Mouse (Mus musculus) midbrain, embryonic 13.5 days (tissue): ENCODE measurements around the gene Rnls. TPM values are rescaled to one million over a fixed set of nuclear protein-coding genes. Genes with fewer than 3 reads are reported as not detected.
A peak's percentile ranks its signal among the peaks of the same experiment; 100 is the strongest.
"Not testable (repeated sequence)": the region's sequence is repeated elsewhere in the genome, so short reads cannot be mapped to it uniquely, and the experiment has no call there.

Source experiments
- ATAC-seq: fragments of 200-750 bp; cut with Nextera tagmentation; 2 replicates; pipeline ENCODE4 v1.8.0; 2017; ENCODE audit warnings: mild to moderate bottlenecking, moderate TSS enrichment, moderate library complexity
- H3K27ac ChIP-seq: fragments of 300-500 bp; sonication (generic); 2 replicates; pipeline ENCODE4 v1.5.1; 2015; ENCODE audit warnings: inconsistent platforms, mild to moderate bottlenecking, moderate library complexity
- H3K27me3 ChIP-seq: fragments of 300-500 bp; sonication (generic); 2 replicates; pipeline ENCODE4 v1.6.1; 2015; ENCODE audit warnings: mild to moderate bottlenecking, inconsistent platforms
- H3K36me3 ChIP-seq: fragments of 300-500 bp; sonication (generic); 2 replicates; pipeline ENCODE4 v1.6.1; 2015; ENCODE audit warnings: mild to moderate bottlenecking, inconsistent platforms
- H3K4me1 ChIP-seq: fragments of 300-500 bp; sonication (generic); replicated peaks from 2 replicates; pipeline ENCODE4 v1.6.1; 2015; ENCODE audit warnings: inconsistent platforms
- H3K4me2 ChIP-seq: fragments of 300-500 bp; sonication (generic); replicated peaks from 2 replicates; pipeline ENCODE4 v1.6.1; 2015; ENCODE audit warnings: moderate library complexity, mild to moderate bottlenecking, inconsistent platforms
- H3K4me3 ChIP-seq: fragments of 300-500 bp; sonication (generic); replicated peaks from 2 replicates; pipeline ENCODE4 v1.5.1; 2015; ENCODE audit warnings: mild to moderate bottlenecking, inconsistent platforms
- H3K9ac ChIP-seq: fragments of 300-500 bp; sonication (generic); replicated peaks from 2 replicates; pipeline ENCODE4 v1.6.1; 2015; ENCODE audit warnings: mild to moderate bottlenecking, inconsistent platforms
- H3K9me3 ChIP-seq: fragments of 300-500 bp; sonication (generic); 2 replicates; pipeline ENCODE4 v1.6.1; 2016; ENCODE audit warnings: mild to moderate bottlenecking, inconsistent platforms
- WGBS: fragments of 180-500 bp; shearing (Covaris S2); methylation state at CpG from one replicate; pipeline ENCODE4 v1.1.7; 2015; 5-methylcytosine and 5-hydroxymethylcytosine counted together
- polyA plus RNA-seq: library from polyadenylated mRNA; unstranded; fragments of >200 nt; fragmentation: Nextera tagmentation; extraction: Ambion mirVana; gene quantifications from 2 replicates; pipeline ENCODE4 v1.2.1, GENCODE M21; 2015

Rnls gene
- 10.2 and 11.0 TPM in 2 replicates for polyA plus RNA-seq

GRCm38 (mm10) chr19:33391651-33392382 is at the start of gene Rnls:
TSS of gene Rnls (minus strand) at chr19:33392295.
- peak within 1 kb of the TSS; percentile 68 for H3K4me2 ChIP-seq
- H3K4me1 ChIP-seq = no peaks in the 10 kb centered on the region
- H3K9ac ChIP-seq = peak within 1 kb of the TSS; percentile 87
- no peaks in the 10 kb centered on the region for H3K27me3 ChIP-seq
- ATAC-seq = peak; percentile 99
- whole genome bisulfite sequencing = under 1% methylated on average over 48 of the region's 48 CpGs
- H3K4me3 ChIP-seq = peak within 1 kb of the TSS; percentile 65
- peak within 1 kb of the TSS; percentile 94 for H3K27ac ChIP-seq
- H3K9me3 ChIP-seq = no peaks in the 10 kb centered on the region
- 0 out of 2 replicates have a peak, but pooled peaks cover 3% of the 10 kb centered on the region for H3K36me3 ChIP-seq

- WGBS = 54% methylated on average over 2 of the region's 2 CpGs
- Histone ChIP-seq H3K27me3 (no peaks in the 10 kb centered on the region), H3K4me2 (no peak overlapping the region), H3K36me3 (no peaks in the 10 kb centered on the region), H3K9me3 (no peaks in the 10 kb centered on the region), H3K9ac (no peak overlapping the region), H3K27ac (no peak overlapping the region), H3K4me3 (no peak overlapping the region), H3K4me1 (no peaks in the 10 kb centered on the region)
- no peak for ATAC-seq
Measured at GRCm38 (mm10) chr19:33429457-33429856, 37.4 kb upstream of the Rnls start.

- H3K4me3 ChIP-seq, H3K4me1 ChIP-seq, ATAC-seq, H3K9ac ChIP-seq, H3K36me3 ChIP-seq, H3K4me2 ChIP-seq, H3K27ac ChIP-seq, H3K9me3 ChIP-seq, H3K27me3 ChIP-seq: not testable (repeated sequence)
- 87% methylated on average over 9 of the region's 9 CpGs for WGBS
Measured at GRCm38 (mm10) chr19:33419368-33419767, 27.3 kb upstream of the Rnls start.

- no peaks in the 10 kb centered on the region for H3K36me3 ChIP-seq
- H3K27me3 ChIP-seq = no peaks in the 10 kb centered on the region
- ATAC-seq = 0 out of 2 replicates have a peak, but pooled peaks have one; percentile 45
- H3K4me2 ChIP-seq = no peak overlapping the region
- H3K4me3 ChIP-seq = no peak overlapping the region
- H3K27ac ChIP-seq = no peak overlapping the region
- no peak overlapping the region for H3K9ac ChIP-seq
- 80% methylated on average over 2 of the region's 2 CpGs for WGBS
- H3K9me3 ChIP-seq = no peaks in the 10 kb centered on the region
- no peaks in the 10 kb centered on the region for H3K4me1 ChIP-seq
Measured at GRCm38 (mm10) chr19:33380825-33381224, 11.3 kb downstream of the Rnls start.

GRCm38 (mm10) chr19:33380386-33380785 is 11.7 kb downstream of the Rnls start:
- ATAC-seq = peak; percentile 70
- WGBS = 11% methylated on average over 3 of the region's 3 CpGs
- Histone ChIP-seq H3K27ac (no peak overlapping the region), H3K36me3 (no peaks in the 10 kb centered on the region), H3K4me2 (no peak overlapping the region), H3K27me3 (no peaks in the 10 kb centered on the region), H3K9me3 (no peaks in the 10 kb centered on the region), H3K4me3 (no peak overlapping the region), H3K9ac (no peak overlapping the region), H3K4me1 (no peaks in the 10 kb centered on the region)

GRCm38 (mm10) chr19:33368808-33369207 is 23.3 kb downstream of the Rnls start:
- WGBS = 81% methylated on average over 2 of the region's 2 CpGs
- no peak overlapping the region for H3K9ac ChIP-seq
- no peak overlapping the region for H3K27ac ChIP-seq
- no peaks in the 10 kb centered on the region for H3K9me3 ChIP-seq
- H3K4me3 ChIP-seq = no peak overlapping the region
- H3K27me3 ChIP-seq = no peaks in the 10 kb centered on the region
- no peak overlapping the region for H3K4me2 ChIP-seq
- ATAC-seq = no peak
- H3K4me1 ChIP-seq = no peaks in the 10 kb centered on the region
- H3K36me3 ChIP-seq = no peaks in the 10 kb centered on the region

GRCm38 (mm10) chr19:33366661-33367060 is 25.4 kb downstream of the Rnls start:
- H3K4me1 ChIP-seq = no peaks in the 10 kb centered on the region
- no peak overlapping the region for H3K4me3 ChIP-seq
- WGBS = 9% methylated on average over 3 of the region's 3 CpGs
- no peak overlapping the region for H3K9ac ChIP-seq
- H3K4me2 ChIP-seq = no peak overlapping the region
- ATAC-seq = peak; percentile 90
- no peak overlapping the region for H3K27ac ChIP-seq
- H3K36me3 ChIP-seq = no peaks in the 10 kb centered on the region
- H3K9me3 ChIP-seq = no peaks in the 10 kb centered on the region
- H3K27me3 ChIP-seq = no peaks in the 10 kb centered on the region

- no peak overlapping the region for H3K4me2 ChIP-seq
- H3K9ac ChIP-seq = no peak overlapping the region
- H3K36me3 ChIP-seq = no peaks in the 10 kb centered on the region
- 45% methylated on average over 3 of the region's 3 CpGs for WGBS
- H3K27me3 ChIP-seq = no peaks in the 10 kb centered on the region
- H3K4me3 ChIP-seq = no peak overlapping the region
- no peaks in the 10 kb centered on the region for H3K4me1 ChIP-seq
- no peak overlapping the region for H3K27ac ChIP-seq
- H3K9me3 ChIP-seq = no peaks in the 10 kb centered on the region
- ATAC-seq = no peak
Measured at GRCm38 (mm10) chr19:33357019-33357418, 35.1 kb downstream of the Rnls start.

- H3K4me2 ChIP-seq = no peak overlapping the region
- WGBS = 95% methylated on average over 1 of the region's 1 CpGs
- H3K9ac ChIP-seq = no peak overlapping the region
- no peaks in the 10 kb centered on the region for H3K9me3 ChIP-seq
- ATAC-seq = no peak
- H3K4me1 ChIP-seq = no peaks in the 10 kb centered on the region
- no peak overlapping the region for H3K27ac ChIP-seq
- no peaks in the 10 kb centered on the region for H3K36me3 ChIP-seq
- H3K27me3 ChIP-seq = no peaks in the 10 kb centered on the region
- H3K4me3 ChIP-seq = no peak overlapping the region
Measured at GRCm38 (mm10) chr19:33340119-33340518, 52.0 kb downstream of the Rnls start.

- 40% methylated on average over 4 of the region's 4 CpGs for WGBS
- H3K9me3 ChIP-seq = no peaks in the 10 kb centered on the region
- H3K9ac ChIP-seq = no peak overlapping the region
- no peak for ATAC-seq
- H3K4me3 ChIP-seq = no peak overlapping the region
- no peaks in the 10 kb centered on the region for H3K4me1 ChIP-seq
- H3K36me3 ChIP-seq = no peaks in the 10 kb centered on the region
- no peak overlapping the region for H3K4me2 ChIP-seq
- H3K27ac ChIP-seq = no peak overlapping the region
- no peaks in the 10 kb centered on the region for H3K27me3 ChIP-seq
Measured at GRCm38 (mm10) chr19:33326706-33327641, 65.1 kb downstream of the Rnls start.

GRCm38 (mm10) chr19:33318785-33319184 is 73.3 kb downstream of the Rnls start:
- Histone ChIP-seq H3K4me1 (no peaks in the 10 kb centered on the region), H3K4me3 (no peak overlapping the region), H3K36me3 (no peaks in the 10 kb centered on the region), H3K9ac (no peak overlapping the region), H3K9me3 (no peaks in the 10 kb centered on the region), H3K4me2 (no peak overlapping the region), H3K27ac (no peak overlapping the region), H3K27me3 (no peaks in the 10 kb centered on the region)
- 63% methylated on average over 1 of the region's 1 CpGs for WGBS
- ATAC-seq = no peak

GRCm38 (mm10) chr19:33317130-33317529 is 75.0 kb downstream of the Rnls start:
- 85% methylated on average over 4 of the region's 4 CpGs for WGBS
- Histone ChIP-seq H3K36me3 (no peaks in the 10 kb centered on the region), H3K4me3 (no peak overlapping the region), H3K27ac (no peak overlapping the region), H3K9me3 (no peaks in the 10 kb centered on the region), H3K27me3 (no peaks in the 10 kb centered on the region), H3K4me2 (no peak overlapping the region), H3K4me1 (no peaks in the 10 kb centered on the region), H3K9ac (no peak overlapping the region)
- no peak for ATAC-seq
